ENCODE assay signal across 7 mouse cellular contexts in genomic region chr4:43038567-43039495, GRCm38 (mm10). TPM values are rescaled to one million over a fixed set of nuclear protein-coding genes. Genes with fewer than 3 reads are reported as not detected.
DNase-seq lines count a peak whose midpoint lies in the region; ATAC-seq and TF ChIP-seq lines count a peak whose summit lies in the region.

No protein-coding gene starts in this region.

- intact Hi-C loops in heart, postnatal 25 days (cut with DNase I) = no loop called here

- peaks cover 40% of the 10 kb centered on the region for H3K79me2 ChIP-seq in macrophage (ENCODE audit: inconsistent target)

- no peaks in the 10 kb centered on the region for H3K36me3 ChIP-seq in ES-E14 (ENCODE audit: control insufficient read depth, insufficient read depth, low read length, poor library complexity, severe bottlenecking)
- peaks cover 23% of the 10 kb centered on the region for H3K36me3 ChIP-seq in embryonic facial prominence, embryonic 15.5 days
- H3K36me3 ChIP-seq in macrophage (ENCODE audit: inconsistent target) = peaks cover 27% of the 10 kb centered on the region

- H3K9ac ChIP-seq in ES-E14 (ENCODE audit: insufficient read depth, low read depth, low read length, poor library complexity, severe bottlenecking) = no peak overlapping the region
- H3K9ac ChIP-seq in embryonic facial prominence, embryonic 15.5 days = peak overlapping the region; percentile 39

- no peaks in the 10 kb centered on the region for H3K9me3 ChIP-seq in ES-E14 (ENCODE audit: control insufficient read depth, insufficient read depth, low read depth, low read length)
- no peaks in the 10 kb centered on the region for H3K9me3 ChIP-seq in embryonic facial prominence, embryonic 15.5 days (replicated peaks)

- 50% methylated on average over 15 of the region's 15 CpGs for WGBS in embryonic facial prominence, embryonic 15.5 days
- 60% methylated on average over 14 of the region's 15 CpGs for WGBS in macrophage (ENCODE audit: missing documents)

- no peak overlapping the region for H3K27ac ChIP-seq in ES-E14 (ENCODE audit: insufficient read depth, low read depth, low read length, poor library complexity, severe bottlenecking)
- H3K27ac ChIP-seq in embryonic facial prominence, embryonic 15.5 days (replicated peaks) = peak overlapping the region; percentile 61
- H3K27ac ChIP-seq in macrophage = peak overlapping the region; percentile 69

- H3K4me3 ChIP-seq in ES-E14 (ENCODE audit: insufficient read depth in 1 of 2, low read depth in 1 of 2, low read length in 2 of 2, poor library complexity in 1 of 2, severe bottlenecking in 1 of 2) (peak overlapping the region in 1 of 2 experiments; percentile 77; a peak in 1 of 4 replicates), macrophage (ENCODE audit: inconsistent target) (peak overlapping the region; percentile 78)
- H3K4me3 ChIP-seq in embryonic facial prominence, embryonic 15.5 days (replicated peaks) = peak overlapping the region; percentile 57

- peaks cover under 1 to 2% of the 10 kb centered on the region in 2 experiments; a peak in 1 of 4 replicates for H3K4me1 ChIP-seq in ES-E14 (ENCODE audit: control insufficient read depth in 2 of 2, insufficient read depth in 2 of 2, low read length in 2 of 2, poor library complexity in 1 of 2)
- H3K4me1 ChIP-seq in embryonic facial prominence, embryonic 15.5 days = peaks cover 18% of the 10 kb centered on the region

- no peaks in the 10 kb centered on the region for H3K27me3 ChIP-seq in embryonic facial prominence, embryonic 15.5 days

- DNase-seq in 416B (ENCODE audit: low read depth) (peak; percentile 38), ES-E14 (ENCODE audit: low read depth, low spot score) (no peak)
- DNase-seq in heart, postnatal 25 days (ENCODE audit: low spot score) = peak; percentile 31
- peak; percentile 45 to 63 for DNase-seq in layer of hippocampus, postnatal 14 days (ENCODE audit: low spot score in 2 of 2)
- peak; percentile 61 for DNase-seq in telencephalon, adult 2 months (ENCODE audit: low read depth, low spot score)

- in situ Hi-C loops in ES-E14 (cut with MboI; ENCODE audit: low sequenced_read_pairs in 2 of 2, unreplicated experiment in 2 of 2) = no loop called here

- ATAC-seq in embryonic facial prominence, embryonic 15.5 days (ENCODE audit: insufficient number of reproducible peaks, low FRiP score, low TSS enrichment, low read depth) = no peak

- H3K4me2 ChIP-seq in embryonic facial prominence, embryonic 15.5 days (replicated peaks) = peak overlapping the region; percentile 75

TF ChIP-seq in ES-E14, 5 proteins besides CTCF, POLR2A, EP300 and RAD21:
- TF ChIP-seq ZNF384 (IDR thresholded peaks at IDR 0.05; ENCODE audit: low read depth, low read length) (peak; percentile 57), HCFC1 (IDR thresholded peaks at IDR 0.05; ENCODE audit: borderline replicate concordance, insufficient read depth, low read length) (0 out of 2 replicates have a peak, but pooled peaks have one; percentile 26), ZC3H11A (IDR thresholded peaks at IDR 0.05; ENCODE audit: borderline replicate concordance, low read depth, low read length) (no peak)

RNA-seq across cellular contexts. Expression of gene Fam214b, which starts 7.2 kb away (rescaled TPM):
- total RNA-seq in ES-E14 (2012; rRNA removed) = 8.2 and 11.9 TPM in 2 replicates
- 16.9 and 17.2 TPM in 2 replicates for polyA plus RNA-seq in embryonic facial prominence, embryonic 15.5 days (2015; fragmentation: Nextera tagmentation; extraction: Ambion mirVana)
- total RNA-seq in heart, postnatal 25 days (2021) = 10 to 100 TPM; 27.7 to 32.8 TPM
- total RNA-seq in layer of hippocampus, postnatal 14 days (2021) = 10 to 100 TPM; 35.0 to 40.2 TPM
- total RNA-seq in macrophage (2018; cell fraction: chromatin; rRNA removed) = 100 to 1,000 TPM in 19 of 26 experiments, 10 to 100 TPM in 7; 51.3 to 209 (median 126) TPM
- 10 to 100 TPM; 48.3 to 79.6 (median 54.6) TPM for total RNA-seq in macrophage (2018; cell fraction: cytosol; rRNA removed)
- total RNA-seq in macrophage (2018; cell fraction: nucleus; rRNA removed) = 100 to 1,000 TPM in 6 of 26 experiments, 10 to 100 TPM in 20; 50.1 to 117 (median 81.6) TPM
- polyA plus RNA-seq in macrophage (2018) = 31.7 to 44.7 TPM (median 36.4 TPM) in 3 replicates

RNA-seq across cellular contexts. Expression of gene Stoml2, which starts 7.3 kb away (rescaled TPM):
- total RNA-seq in ES-E14 (2012; rRNA removed) = 245 and 279 TPM in 2 replicates
- 294 and 307 TPM in 2 replicates for polyA plus RNA-seq in embryonic facial prominence, embryonic 15.5 days (2015; fragmentation: Nextera tagmentation; extraction: Ambion mirVana)
- total RNA-seq in heart, postnatal 25 days (2021) = 100 to 1,000 TPM; 104 to 108 TPM
- 100 to 1,000 TPM; 102 to 103 TPM for total RNA-seq in layer of hippocampus, postnatal 14 days (2021)
- total RNA-seq in macrophage (2018; cell fraction: chromatin; rRNA removed) = 10 to 100 TPM; 12.1 to 49.8 (median 30.2) TPM
- total RNA-seq in macrophage (2018; cell fraction: cytosol; rRNA removed) = 10 to 100 TPM; 23.9 to 43.6 (median 34.7) TPM
- 10 to 100 TPM; 10.9 to 33.0 (median 21.7) TPM for total RNA-seq in macrophage (2018; cell fraction: nucleus; rRNA removed)
- 35.0 to 52.0 TPM (median 48.6 TPM) in 3 replicates for polyA plus RNA-seq in macrophage (2018)

RNA-seq across cellular contexts. Expression of gene Pigo, which starts 13.2 kb away (rescaled TPM):
- total RNA-seq in ES-E14 (2012; rRNA removed) = 40.9 and 59.1 TPM in 2 replicates
- 23.4 and 23.9 TPM in 2 replicates for polyA plus RNA-seq in embryonic facial prominence, embryonic 15.5 days (2015; fragmentation: Nextera tagmentation; extraction: Ambion mirVana)
- total RNA-seq in heart, postnatal 25 days (2021) = 10 to 100 TPM; 21.8 to 25.1 TPM
- total RNA-seq in layer of hippocampus, postnatal 14 days (2021) = 10 to 100 TPM; 29.1 to 32.0 TPM
- total RNA-seq in macrophage (2018; cell fraction: chromatin; rRNA removed) = 10 to 100 TPM in 21 of 26 experiments, 1 to 10 TPM in 5; 5.2 to 38.0 (median 19.7) TPM
- 1 to 10 TPM; 3.6 to 7.9 (median 5.3) TPM for total RNA-seq in macrophage (2018; cell fraction: cytosol; rRNA removed)
- total RNA-seq in macrophage (2018; cell fraction: nucleus; rRNA removed) = 10 to 100 TPM in 25 of 26 experiments, 1 to 10 TPM in 1; 6.2 to 33.9 (median 18.6) TPM
- 2.5 to 5.6 TPM (median 4.2 TPM) in 3 replicates for polyA plus RNA-seq in macrophage (2018)

RNA-seq across cellular contexts. Expression of gene Unc13b, which starts 19.9 kb away (rescaled TPM):
- total RNA-seq in ES-E14 (2012; rRNA removed) = 13.3 and 19.6 TPM in 2 replicates
- 4.9 and 6.3 TPM in 2 replicates for polyA plus RNA-seq in embryonic facial prominence, embryonic 15.5 days (2015; fragmentation: Nextera tagmentation; extraction: Ambion mirVana)
- 10 to 100 TPM; 14.8 to 16.3 TPM for total RNA-seq in heart, postnatal 25 days (2021)
- 10 to 100 TPM; 48.4 to 53.3 TPM for total RNA-seq in layer of hippocampus, postnatal 14 days (2021)
- 1 to 10 TPM in 22 of 26 experiments, under 1 TPM in 4; 0.34 to 5.0 (median 1.9) TPM for total RNA-seq in macrophage (2018; cell fraction: chromatin; rRNA removed)
- total RNA-seq in macrophage (2018; cell fraction: cytosol; rRNA removed) = under 1 TPM; 0.17 to 0.72 (median 0.33) TPM
- 1 to 10 TPM in 11 of 26 experiments, under 1 TPM in 15; 0.34 to 2.6 (median 0.85) TPM for total RNA-seq in macrophage (2018; cell fraction: nucleus; rRNA removed)
- 0.18 to 0.37 TPM (median 0.36 TPM) in 3 replicates for polyA plus RNA-seq in macrophage (2018)

RNA-seq across cellular contexts. Expression of gene Fancg, which starts 28.5 kb away (rescaled TPM):
- total RNA-seq in ES-E14 (2012; rRNA removed) = 13.0 and 16.9 TPM in 2 replicates
- 19.8 and 22.3 TPM in 2 replicates for polyA plus RNA-seq in embryonic facial prominence, embryonic 15.5 days (2015; fragmentation: Nextera tagmentation; extraction: Ambion mirVana)
- total RNA-seq in heart, postnatal 25 days (2021) = 1 to 10 TPM; 3.8 to 4.3 TPM
- 10 to 100 TPM in 1 of 2 experiments, 1 to 10 TPM in 1; 9.9 to 11.6 TPM for total RNA-seq in layer of hippocampus, postnatal 14 days (2021)
- 10 to 100 TPM in 19 of 26 experiments, 1 to 10 TPM in 7; 2.5 to 44.7 (median 20.7) TPM for total RNA-seq in macrophage (2018; cell fraction: chromatin; rRNA removed)
- total RNA-seq in macrophage (2018; cell fraction: cytosol; rRNA removed) = 10 to 100 TPM in 6 of 26 experiments, 1 to 10 TPM in 20; 5.5 to 11.2 (median 8.3) TPM
- 10 to 100 TPM in 16 of 26 experiments, 1 to 10 TPM in 10; 3.3 to 28.6 (median 18.6) TPM for total RNA-seq in macrophage (2018; cell fraction: nucleus; rRNA removed)
- 4.6 to 9.0 TPM (median 7.8 TPM) in 3 replicates for polyA plus RNA-seq in macrophage (2018)
